Mouse (Mus musculus): Measurements from ENCODE around the gene Asic3.

DNA sequence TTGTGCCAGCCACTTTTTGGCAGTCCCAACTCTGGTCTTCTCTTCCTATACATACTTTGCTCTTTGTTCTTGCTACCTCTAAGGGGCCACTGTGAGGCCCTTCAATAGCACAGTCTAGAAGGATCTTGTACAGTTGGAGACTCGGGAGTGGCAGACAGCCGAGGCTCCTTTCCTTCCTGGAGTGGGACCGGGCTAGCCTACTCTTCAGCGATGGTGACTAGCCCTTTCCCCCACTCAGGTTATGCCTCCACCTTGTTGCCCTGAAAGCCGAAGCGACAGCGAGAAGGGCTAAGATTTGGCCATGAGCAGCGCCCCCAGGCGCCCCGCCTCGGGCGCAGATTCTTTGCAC, 14.1 kb downstream of the Asic3 start:
- no peak for TF ChIP-seq POLR2A (IDR thresholded peaks at IDR 0.05; ENCODE audit: low read depth, low read length)
- no peak for TF ChIP-seq CTCF (IDR thresholded peaks at IDR 0.05; ENCODE audit: borderline replicate concordance, insufficient read depth, low read length)

All from embryonic fibroblast, embryonic 13.5 days (primary cell).